Mouse (Mus musculus) liver, adult 2 months (tissue): ENCODE data around the gene Spata31d1d.
"Not testable (repeated sequence)": the region's sequence is repeated elsewhere in the genome, so short reads cannot be mapped to it uniquely, and the experiment has no call there.

ENCODE experiments used
- CTCF ChIP-seq: fragments of 200-500 bp; IDR thresholded peaks from 2 replicates; pipeline ENCODE4 v1.5.1; 2011; ENCODE audit warnings: low read depth, low read length, control low read depth
- POLR2A ChIP-seq: fragments of 200-500 bp; IDR thresholded peaks from 2 replicates; pipeline ENCODE4 v1.6.1; 2011; ENCODE audit warnings: low read length, control low read depth; ENCODE audit not compliant: insufficient read depth; ENCODE audit errors: extremely low read depth

DNA sequence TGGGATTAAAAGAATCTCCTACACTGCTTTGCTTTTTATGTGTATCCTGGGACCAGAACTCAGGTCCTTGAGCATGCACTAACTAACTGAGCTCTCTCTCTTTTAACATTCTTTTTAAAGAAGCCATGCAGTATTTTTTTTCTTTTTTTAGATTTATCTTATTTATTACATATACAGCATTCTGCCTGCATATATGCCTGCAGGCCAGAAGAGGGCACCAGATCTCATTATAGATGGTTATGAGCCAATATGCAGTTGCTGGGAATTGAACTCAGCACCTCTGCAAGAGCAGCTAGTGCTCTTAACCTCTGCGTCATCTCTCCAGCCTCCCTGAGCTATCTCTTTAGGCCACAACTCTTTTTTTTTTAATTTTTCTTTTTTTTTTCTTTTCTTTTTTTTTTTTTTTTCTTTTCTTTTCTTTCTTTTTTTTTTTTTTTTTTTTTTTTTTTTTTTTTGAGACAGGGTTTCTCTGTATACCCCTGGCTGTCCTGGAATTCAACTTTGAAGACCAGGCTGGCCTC, 48.3 kb upstream of the Spata31d1d start:
- not testable (repeated sequence) for TF ChIP-seq CTCF, POLR2A
